Mouse (Mus musculus) forebrain, embryonic 12.5 days (tissue): Measurements from ENCODE around the gene Kcnj4. TPM values are rescaled to one million over a fixed set of nuclear protein-coding genes. Genes with fewer than 3 reads are reported as not detected.
A peak's percentile ranks its signal among the peaks of the same experiment; 100 is the strongest.

Experiments
- ATAC-seq: fragments of 200-750 bp; cut with Nextera tagmentation; 2 replicates; pipeline ENCODE4 v1.8.0; 2017; ENCODE audit warnings: moderate TSS enrichment; ENCODE audit not compliant: low FRiP score
- H3K27ac ChIP-seq: fragments of 300-500 bp; sonication (generic); 2 replicates; pipeline ENCODE4 v1.5.1; 2016; ENCODE audit warnings: mild to moderate bottlenecking
- H3K27me3 ChIP-seq: fragments of 300-500 bp; sonication (generic); 2 replicates; pipeline ENCODE4 v1.6.1; 2016; ENCODE audit warnings: mild to moderate bottlenecking
- H3K36me3 ChIP-seq: fragments of 300-500 bp; sonication (generic); replicated peaks from 2 replicates; pipeline ENCODE4 v1.6.1; 2016; ENCODE audit warnings: mild to moderate bottlenecking
- H3K4me1 ChIP-seq: fragments of 300-500 bp; sonication (generic); 2 replicates; pipeline ENCODE4 v1.6.1; 2016
- H3K4me2 ChIP-seq: fragments of 300-500 bp; sonication (generic); 2 replicates; pipeline ENCODE4 v1.6.1; 2016; ENCODE audit warnings: mild to moderate bottlenecking, moderate library complexity
- H3K4me3 ChIP-seq: fragments of 300-500 bp; sonication (generic); replicated peaks from 2 replicates; pipeline ENCODE4 v1.5.1; 2016; ENCODE audit warnings: mild to moderate bottlenecking
- H3K9ac ChIP-seq: fragments of 300-500 bp; sonication (generic); 2 replicates; pipeline ENCODE4 v1.6.1; 2016; ENCODE audit warnings: mild to moderate bottlenecking
- H3K9me3 ChIP-seq: fragments of 300-500 bp; sonication (generic); 2 replicates; pipeline ENCODE4 v1.6.1; 2016
- WGBS: fragments of 180-500 bp; shearing (Covaris S2); methylation state at CpG from one replicate; pipeline ENCODE4 v1.1.7; 2016; 5-methylcytosine and 5-hydroxymethylcytosine counted together
- polyA plus RNA-seq: library from polyadenylated mRNA; unstranded; fragments of >200 nt; fragmentation: Nextera tagmentation; extraction: Ambion mirVana; gene quantifications from 2 replicates; pipeline ENCODE4 v1.2.1, GENCODE M21; 2016

Gene Kcnj4
- polyA plus RNA-seq, 1 experiment from 2014 or later: not detected

DNA sequence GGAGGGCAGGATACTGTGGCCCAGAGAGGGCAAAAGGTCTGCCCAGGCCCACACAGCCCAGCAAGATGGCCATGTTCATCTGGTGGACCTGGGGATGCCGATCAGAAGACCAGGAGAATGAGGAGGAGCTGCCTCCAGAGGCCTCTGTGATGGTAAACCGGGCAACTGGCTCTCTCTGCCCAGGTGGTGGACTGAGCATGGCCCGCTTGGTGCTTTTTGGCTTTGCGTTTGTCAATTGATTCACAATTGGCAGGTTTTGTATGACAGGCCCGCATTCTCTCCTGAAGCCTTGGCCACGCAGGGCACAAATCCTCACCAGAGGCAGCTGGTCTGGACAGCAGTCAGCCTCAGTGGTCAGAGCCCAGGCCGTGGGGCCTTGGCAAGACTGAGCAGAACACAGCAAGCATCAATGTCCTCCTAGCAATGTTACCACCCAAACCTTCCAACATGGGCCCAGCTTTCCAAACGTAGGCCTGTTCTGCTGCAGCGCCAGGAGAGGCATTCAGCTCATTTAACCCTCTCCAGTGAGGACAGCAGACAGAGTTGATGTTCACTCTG is 62.0 kb downstream of the Kcnj4 start:
- Histone ChIP-seq H3K4me1 (peaks cover 36% of the 10 kb centered on the region), H3K9me3 (no peaks in the 10 kb centered on the region), H3K27ac (no peak overlapping the region), H3K9ac (no peak overlapping the region), H3K27me3 (0 out of 2 replicates have a peak, but pooled peaks cover 7% of the 10 kb centered on the region), H3K4me3 (no peak overlapping the region), H3K36me3 (peaks cover 8% of the 10 kb centered on the region), H3K4me2 (no peak overlapping the region; the same call in 1 of the 2 replicates)
- no peak for ATAC-seq
- 78% methylated on average over 9 of the region's 9 CpGs for WGBS

DNA sequence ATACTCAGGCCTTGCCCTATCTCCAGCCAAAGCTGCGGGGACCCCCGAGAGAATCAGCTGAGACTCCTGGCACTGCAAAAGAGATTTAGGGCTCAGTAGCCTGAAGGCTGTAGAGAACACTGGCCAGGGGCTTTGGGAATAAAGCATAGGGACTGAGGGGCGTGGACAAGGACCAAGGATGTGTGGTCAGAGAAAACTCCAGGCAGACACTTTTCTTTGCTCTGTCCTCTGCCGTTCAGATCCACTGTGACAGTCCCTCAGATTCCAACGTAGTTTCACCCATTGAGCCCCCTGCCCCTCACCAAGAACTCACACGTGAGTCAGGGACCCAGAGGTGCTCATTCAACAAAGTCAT is 62.8 kb downstream of the Kcnj4 start:
- H3K9me3 ChIP-seq: no peaks in the 10 kb centered on the region
- 0 out of 2 replicates have a peak, but pooled peaks cover 7% of the 10 kb centered on the region for H3K27me3 ChIP-seq
- peak overlapping the region; percentile 80 for H3K4me3 ChIP-seq
- WGBS: 4% methylated on average over 6 of the region's 6 CpGs
- peak; percentile 64 for ATAC-seq
- H3K4me1 ChIP-seq: peaks cover 44% of the 10 kb centered on the region
- H3K36me3 ChIP-seq: peaks cover 16% of the 10 kb centered on the region
- peak overlapping the region; percentile 94 for H3K9ac ChIP-seq
- H3K4me2 ChIP-seq: peak overlapping the region; percentile 80
- H3K27ac ChIP-seq: peak overlapping the region; percentile 98

DNA sequence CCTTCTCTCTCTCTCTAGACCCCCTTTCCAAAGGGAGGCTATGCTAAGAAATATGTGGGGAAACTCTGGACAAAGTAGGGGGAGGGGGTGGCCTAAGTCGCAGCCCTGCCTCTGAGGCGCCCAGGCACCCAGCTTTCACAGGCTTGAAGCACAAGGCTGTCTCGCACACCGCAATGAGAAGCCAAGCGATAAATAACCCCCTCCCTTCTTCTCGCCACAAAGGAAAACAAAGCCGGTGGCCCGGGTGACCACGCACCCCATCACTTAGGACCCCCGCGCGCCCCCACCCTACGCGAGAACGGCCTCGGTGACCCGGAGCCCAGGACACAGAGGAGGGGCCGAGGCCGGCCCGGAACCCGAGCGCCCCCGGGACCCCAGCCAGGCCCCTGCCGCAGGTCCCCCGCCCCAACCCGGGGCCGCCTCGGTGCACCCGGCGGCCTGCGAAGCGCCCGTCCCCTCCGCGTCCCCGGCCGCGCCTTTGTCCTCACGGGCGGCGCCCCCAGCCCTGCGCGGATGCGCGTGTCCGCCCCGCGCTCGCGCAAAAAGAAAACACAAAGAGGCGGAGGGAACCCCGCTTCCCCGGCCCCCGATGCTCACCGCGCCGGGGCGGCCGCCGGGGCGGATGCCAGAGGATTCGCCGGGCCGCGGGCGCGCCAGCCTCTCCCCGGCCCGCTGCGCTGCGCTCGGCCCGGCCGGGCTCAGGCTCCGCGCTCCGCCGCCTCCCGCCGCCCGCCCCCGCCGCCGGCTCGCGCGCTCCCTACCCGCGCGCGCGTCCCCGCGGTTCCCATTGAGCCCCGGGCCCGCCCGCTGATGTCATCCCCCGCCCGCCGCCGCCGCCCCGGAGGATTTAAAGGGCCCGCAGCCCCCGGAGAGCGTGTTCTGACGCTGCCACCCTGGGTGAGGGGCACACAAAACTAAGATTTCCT is 63.4 kb downstream of the Kcnj4 start:
- H3K4me2 ChIP-seq: peak overlapping the region; percentile 80
- H3K9me3 ChIP-seq: no peaks in the 10 kb centered on the region
- WGBS: under 1% methylated on average over 97 of the region's 107 CpGs
- H3K27ac ChIP-seq: peak overlapping the region; percentile 98
- peaks cover 50% of the 10 kb centered on the region for H3K4me1 ChIP-seq
- ATAC-seq: peak; percentile 87
- peak overlapping the region; percentile 80 for H3K4me3 ChIP-seq
- H3K9ac ChIP-seq: peak overlapping the region; percentile 94
- 0 out of 2 replicates have a peak, but pooled peaks cover 7% of the 10 kb centered on the region for H3K27me3 ChIP-seq
- H3K36me3 ChIP-seq: peaks cover 23% of the 10 kb centered on the region

GRCm38 (mm10) chr15:79440651-79441330 is 64.2 kb downstream of the Kcnj4 start:
- Histone ChIP-seq H3K4me3 (peak overlapping the region; percentile 80), H3K9me3 (no peaks in the 10 kb centered on the region), H3K4me2 (peak overlapping the region; percentile 80)

GRCm38 (mm10) chr15:79440223-79440622 is 64.8 kb downstream of the Kcnj4 start:
- Histone ChIP-seq H3K4me2 (peak overlapping the region; percentile 80), H3K9me3 (no peaks in the 10 kb centered on the region), H3K4me3 (peak overlapping the region; percentile 80), H3K36me3 (peaks cover 36% of the 10 kb centered on the region), H3K9ac (peak overlapping the region; percentile 94), H3K27me3 (0 out of 2 replicates have a peak, but pooled peaks cover 7% of the 10 kb centered on the region), H3K4me1 (peaks cover 64% of the 10 kb centered on the region), H3K27ac (0 out of 2 replicates have a peak overlapping the region, but pooled peaks have one; percentile 98)
- no peak for ATAC-seq
- WGBS: 86% methylated on average over 4 of the region's 4 CpGs

More at GRCm38 (mm10) chr15:79440651-79441330, 64.2 kb downstream of the Kcnj4 start:
- whole genome bisulfite sequencing: 19% methylated on average over 11 of the region's 11 CpGs
- Histone ChIP-seq H3K9ac (peak overlapping the region; percentile 94), H3K27me3 (0 out of 2 replicates have a peak, but pooled peaks cover 7% of the 10 kb centered on the region), H3K36me3 (peaks cover 31% of the 10 kb centered on the region), H3K4me1 (peaks cover 58% of the 10 kb centered on the region), H3K27ac (peak overlapping the region; percentile 98)
- peak; percentile 56; the same call in 1 of the 2 replicates for ATAC-seq

GRCm38 (mm10) chr15:79439386-79439785 is 65.7 kb downstream of the Kcnj4 start:
- no peaks in the 10 kb centered on the region for H3K9me3 ChIP-seq
- H3K4me2 ChIP-seq: peak overlapping the region; percentile 80
- WGBS: 86% methylated on average over 4 of the region's 4 CpGs
- H3K9ac ChIP-seq: peak overlapping the region; percentile 94; the same call in 1 of the 2 replicates
- H3K4me1 ChIP-seq: peaks cover 67% of the 10 kb centered on the region
- H3K27me3 ChIP-seq: 0 out of 2 replicates have a peak, but pooled peaks cover 7% of the 10 kb centered on the region
- ATAC-seq: no peak
- H3K4me3 ChIP-seq: peak overlapping the region; percentile 80
- no peak overlapping the region for H3K27ac ChIP-seq
- peaks cover 45% of the 10 kb centered on the region for H3K36me3 ChIP-seq

DNA sequence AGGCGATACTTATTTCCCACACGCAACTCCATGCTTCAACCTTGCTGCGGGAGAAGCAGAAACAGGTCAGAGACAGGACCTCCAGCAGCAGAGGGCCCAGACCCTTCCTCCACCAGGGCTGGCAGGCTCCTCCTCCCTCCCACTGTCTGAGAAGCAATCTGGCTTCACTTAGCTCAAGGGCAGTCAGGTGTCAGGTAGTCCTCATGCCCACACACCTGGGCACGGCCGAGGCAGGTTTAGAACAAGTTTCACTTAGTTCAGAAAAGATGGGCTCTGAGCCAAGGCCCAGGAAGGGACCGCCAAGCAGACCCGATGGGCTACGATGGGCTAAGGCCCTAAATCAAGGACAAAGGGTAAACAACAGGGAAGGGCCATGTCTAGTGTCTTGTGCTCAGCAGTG is 66.2 kb downstream of the Kcnj4 start:
- ATAC-seq: no peak
- Histone ChIP-seq H3K4me1 (peaks cover 67% of the 10 kb centered on the region), H3K27ac (no peak overlapping the region), H3K36me3 (peaks cover 51% of the 10 kb centered on the region), H3K4me3 (0 out of 2 replicates have a peak overlapping the region, but pooled peaks have one; percentile 4), H3K27me3 (0 out of 2 replicates have a peak, but pooled peaks cover 6% of the 10 kb centered on the region), H3K9me3 (no peaks in the 10 kb centered on the region), H3K9ac (0 out of 2 replicates have a peak overlapping the region, but pooled peaks have one; percentile 94), H3K4me2 (peak overlapping the region; percentile 80)
- WGBS: 91% methylated on average over 8 of the region's 8 CpGs

DNA sequence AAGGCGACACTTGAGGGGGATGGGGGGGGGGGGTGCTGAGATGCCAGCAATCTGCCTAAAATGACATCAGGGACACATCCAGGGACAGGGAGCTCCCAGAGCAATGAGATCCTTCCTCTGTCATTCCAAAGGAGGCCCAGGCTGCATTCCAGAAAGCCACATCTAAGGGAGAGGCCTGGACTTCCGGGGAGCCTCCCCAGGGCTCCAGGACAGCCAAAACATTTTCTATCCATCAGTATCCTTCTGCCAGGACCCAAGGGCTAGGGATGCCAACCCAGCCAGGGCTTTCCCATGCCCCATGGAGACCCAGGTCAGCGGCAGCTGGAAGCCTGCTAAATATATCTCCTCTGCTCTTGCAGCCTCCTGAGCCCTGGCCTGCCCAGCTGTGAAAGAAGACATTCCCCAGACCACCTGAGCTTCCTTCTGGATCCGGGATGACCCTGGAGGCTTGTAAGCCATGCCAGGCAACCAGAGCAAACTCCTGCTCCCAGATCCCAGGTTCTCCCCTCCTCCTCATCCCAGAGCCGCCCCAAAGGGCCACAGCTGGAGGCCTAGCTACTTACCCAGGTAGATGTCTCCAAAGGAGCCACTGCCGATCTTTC is 66.7 kb downstream of the Kcnj4 start:
- H3K4me2 ChIP-seq: peak overlapping the region; percentile 80; the same call in 1 of the 2 replicates
- H3K27ac ChIP-seq: no peak overlapping the region
- H3K36me3 ChIP-seq: peaks cover 56% of the 10 kb centered on the region
- peaks cover 67% of the 10 kb centered on the region for H3K4me1 ChIP-seq
- WGBS: 89% methylated on average over 6 of the region's 6 CpGs
- H3K9me3 ChIP-seq: no peaks in the 10 kb centered on the region
- H3K27me3 ChIP-seq: 0 out of 2 replicates have a peak, but pooled peaks cover under 1% of the 10 kb centered on the region
- 0 out of 2 replicates have a peak overlapping the region, but pooled peaks have one; percentile 4 for H3K4me3 ChIP-seq
- H3K9ac ChIP-seq: no peak overlapping the region
- no peak for ATAC-seq

GRCm38 (mm10) chr15:79437541-79438208 is 67.4 kb downstream of the Kcnj4 start:
- Histone ChIP-seq H3K9ac (no peak overlapping the region), H3K9me3 (no peaks in the 10 kb centered on the region), H3K4me1 (peaks cover 65% of the 10 kb centered on the region), H3K36me3 (peaks cover 62% of the 10 kb centered on the region), H3K27ac (no peak overlapping the region), H3K4me2 (no peak overlapping the region), H3K27me3 (no peaks in the 10 kb centered on the region), H3K4me3 (no peak overlapping the region)
- WGBS: 94% methylated on average over 12 of the region's 12 CpGs
- ATAC-seq: no peak

DNA sequence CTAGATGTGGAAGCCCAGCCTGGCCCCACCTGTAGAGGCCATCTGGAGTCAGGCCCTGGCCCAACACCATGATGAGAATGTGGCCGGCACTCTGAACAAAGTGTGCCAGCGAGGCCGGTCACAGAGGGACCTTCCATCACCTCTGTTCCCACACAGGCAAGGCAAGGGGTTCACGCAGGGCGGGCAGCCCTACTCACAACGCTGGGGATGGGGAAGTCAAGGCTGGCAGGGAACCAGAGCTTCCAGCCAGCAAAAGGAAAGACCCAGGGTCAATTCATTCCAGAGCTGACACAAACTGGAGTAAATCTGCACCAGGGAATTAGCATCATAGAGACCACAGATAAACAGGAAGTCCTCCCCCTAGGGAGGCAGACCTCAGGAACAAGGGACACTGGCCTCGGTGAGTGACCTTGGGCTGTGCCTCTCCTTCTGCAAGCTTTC is 68.5 kb downstream of the Kcnj4 start:
- H3K9me3 ChIP-seq: no peaks in the 10 kb centered on the region
- H3K27me3 ChIP-seq: no peaks in the 10 kb centered on the region
- 84% methylated on average over 7 of the region's 7 CpGs for WGBS
- ATAC-seq: no peak
- no peak overlapping the region for H3K27ac ChIP-seq
- H3K9ac ChIP-seq: peak overlapping the region; percentile 27; the same call in 1 of the 2 replicates
- peaks cover 61% of the 10 kb centered on the region for H3K4me1 ChIP-seq
- H3K36me3 ChIP-seq: peaks cover 73% of the 10 kb centered on the region
- no peak overlapping the region; the same call in 1 of the 2 replicates for H3K4me2 ChIP-seq
- no peak overlapping the region for H3K4me3 ChIP-seq

DNA sequence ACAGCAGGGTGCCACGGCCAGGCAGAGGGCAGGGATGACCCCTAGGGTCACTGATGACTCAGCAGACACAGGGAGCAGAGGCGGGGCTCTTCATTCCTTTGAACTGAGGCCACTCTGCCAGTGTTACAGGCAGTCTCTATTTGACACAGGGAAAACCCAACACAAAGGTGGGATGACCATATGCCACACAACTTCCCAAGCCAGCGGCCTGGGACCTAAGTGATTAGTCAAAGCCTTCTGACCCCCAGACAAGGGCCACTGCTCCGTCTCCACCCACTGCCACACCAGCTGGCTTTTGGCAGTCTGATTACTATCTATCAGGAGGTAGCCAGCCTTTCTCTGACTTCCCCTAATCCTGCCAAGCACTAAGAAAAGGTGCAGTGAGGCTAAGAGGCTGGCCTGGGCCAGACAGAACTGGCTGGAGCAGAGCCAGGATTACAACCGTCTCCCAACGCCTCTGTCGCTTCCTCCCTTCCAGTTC is 69.8 kb downstream of the Kcnj4 start:
- Histone ChIP-seq H3K27me3 (no peaks in the 10 kb centered on the region), H3K36me3 (peaks cover 86% of the 10 kb centered on the region), H3K4me2 (no peak overlapping the region), H3K27ac (no peak overlapping the region), H3K9ac (no peak overlapping the region), H3K4me3 (no peak overlapping the region), H3K9me3 (no peaks in the 10 kb centered on the region), H3K4me1 (peaks cover 56% of the 10 kb centered on the region)
- WGBS: 46% methylated on average over 7 of the region's 7 CpGs
- no peak for ATAC-seq
